Mouse (Mus musculus) kidney, embryonic 16.5 days (tissue): ENCODE results near the gene Coil. TPM values are rescaled to one million over a fixed set of nuclear protein-coding genes. Genes with fewer than 3 reads are reported as not detected.

Experiments
- ATAC-seq: fragments of 200-750 bp; cut with Nextera tagmentation; 2 replicates; pipeline ENCODE4 v1.8.0; 2017; ENCODE audit warnings: moderate TSS enrichment; ENCODE audit not compliant: low FRiP score, low TSS enrichment
- H3K27ac ChIP-seq: fragments of 300-500 bp; sonication (generic); 2 replicates; pipeline ENCODE4 v1.5.1; 2014; ENCODE audit warnings: low read length
- H3K27me3 ChIP-seq: fragments of 300-500 bp; sonication (generic); 2 replicates; pipeline ENCODE4 v1.6.1; 2014; ENCODE audit warnings: low read length, control low read depth, mixed read lengths; ENCODE audit not compliant: insufficient read depth
- H3K36me3 ChIP-seq: fragments of 300-500 bp; sonication (generic); 2 replicates; pipeline ENCODE4 v1.6.1; 2014; ENCODE audit warnings: low read length, control low read depth, mixed read lengths; ENCODE audit not compliant: insufficient read depth
- H3K4me1 ChIP-seq: fragments of 300-500 bp; sonication (generic); 2 replicates; pipeline ENCODE4 v1.6.1; 2014; ENCODE audit warnings: low read length, control low read depth, mixed read lengths; ENCODE audit not compliant: insufficient read depth
- H3K4me2 ChIP-seq: fragments of 300-500 bp; sonication (generic); replicated peaks from 2 replicates; pipeline ENCODE4 v1.6.1; 2014; ENCODE audit warnings: low read depth, low read length
- H3K4me3 ChIP-seq: fragments of 300-500 bp; sonication (generic); 2 replicates; pipeline ENCODE4 v1.5.1; 2014; ENCODE audit warnings: mild to moderate bottlenecking, low read length
- H3K9ac ChIP-seq: fragments of 300-500 bp; sonication (generic); replicated peaks from 2 replicates; pipeline ENCODE4 v1.6.1; 2014; ENCODE audit warnings: low read length
- H3K9me3 ChIP-seq: fragments of 300-500 bp; sonication (generic); 2 replicates; pipeline ENCODE4 v1.6.1; 2016; ENCODE audit warnings: low read length, control low read depth
- WGBS: fragments of 180-500 bp; shearing (Covaris S2); extraction: QIAGEN DNeasy Blood & Tissue Kit; methylation state at CpG from one replicate; pipeline ENCODE4 v1.1.7; 2014; 5-methylcytosine and 5-hydroxymethylcytosine counted together
- polyA plus RNA-seq: library from polyadenylated mRNA; unstranded; fragments of >200 nt; fragmentation: Nextera tagmentation; extraction: Ambion mirVana; gene quantifications from 2 replicates; pipeline ENCODE4 v1.2.1, GENCODE M21; 2015

The Coil gene
- polyA plus RNA-seq, 1 experiment from 2014 or later, result 17.4 TPM

- Histone ChIP-seq H3K4me3 (no peak overlapping the region), H3K9ac (no peak overlapping the region), H3K27me3 (no peaks in the 10 kb centered on the region), H3K9me3 (no peaks in the 10 kb centered on the region), H3K4me1 (peaks cover 3% of the 10 kb centered on the region; the same call in 1 of the 2 replicates), H3K27ac (no peak overlapping the region), H3K36me3 (no peaks in the 10 kb centered on the region), H3K4me2 (no peak overlapping the region)
- ATAC-seq, result no peak
- 73% methylated on average over 3 of the region's 3 CpGs for WGBS
Measured at GRCm38 (mm10) chr11:88958851-88959250, 11.2 kb upstream of the Coil start.

GRCm38 (mm10) chr11:88966881-88967361 lies 3.1 kb upstream of the Coil start, which contains the start of gene Elobl:
Gene Elobl (minus strand): TSS chr11:88966931.
- Histone ChIP-seq H3K4me3 (no peak within 1 kb of the TSS), H3K27ac (no peak within 1 kb of the TSS), H3K36me3 (no peaks in the 10 kb centered on the region), H3K27me3 (no peaks in the 10 kb centered on the region), H3K9ac (no peak within 1 kb of the TSS), H3K9me3 (no peaks in the 10 kb centered on the region), H3K4me2 (no peak within 1 kb of the TSS), H3K4me1 (no peaks in the 10 kb centered on the region)
- no peak for ATAC-seq
- WGBS, result 92% methylated on average over 2 of the region's 3 CpGs

- peak overlapping the region; percentile 86 for H3K27ac ChIP-seq
- H3K36me3 ChIP-seq, result no peaks in the 10 kb centered on the region
- no peaks in the 10 kb centered on the region for H3K9me3 ChIP-seq
- 1% methylated on average over 62 of the region's 62 CpGs for WGBS
- peak; percentile 75 for ATAC-seq
- H3K4me3 ChIP-seq, result peak overlapping the region; percentile 72
- H3K4me1 ChIP-seq, result peaks cover 7% of the 10 kb centered on the region; the same call in 1 of the 2 replicates
- H3K27me3 ChIP-seq, result no peaks in the 10 kb centered on the region
- H3K9ac ChIP-seq, result peak overlapping the region; percentile 81
- peak overlapping the region; percentile 69 for H3K4me2 ChIP-seq
Measured at GRCm38 (mm10) chr11:88973776-88974701, 4.0 kb downstream of the Coil start.

GRCm38 (mm10) chr11:88976320-88976719 lies 6.3 kb downstream of the Coil start:
- Histone ChIP-seq H3K9ac (no peak overlapping the region), H3K4me1 (peaks cover 7% of the 10 kb centered on the region; the same call in 1 of the 2 replicates), H3K4me3 (no peak overlapping the region), H3K36me3 (no peaks in the 10 kb centered on the region), H3K27me3 (no peaks in the 10 kb centered on the region), H3K9me3 (no peaks in the 10 kb centered on the region), H3K27ac (no peak overlapping the region), H3K4me2 (no peak overlapping the region)
- no peak for ATAC-seq
- 87% methylated on average over 2 of the region's 2 CpGs for WGBS

GRCm38 (mm10) chr11:88977188-88977587 lies 7.1 kb downstream of the Coil start:
- no peaks in the 10 kb centered on the region for H3K36me3 ChIP-seq

GRCm38 (mm10) chr11:88981337-88981736 lies 11.3 kb downstream of the Coil start:
- Histone ChIP-seq H3K4me3 (no peak overlapping the region), H3K36me3 (peaks cover 21% of the 10 kb centered on the region; the same call in 1 of the 2 replicates), H3K9me3 (no peaks in the 10 kb centered on the region), H3K4me2 (no peak overlapping the region), H3K27ac (no peak overlapping the region), H3K4me1 (no peaks in the 10 kb centered on the region), H3K27me3 (no peaks in the 10 kb centered on the region), H3K9ac (no peak overlapping the region)
- WGBS, result 92% methylated on average over 8 of the region's 8 CpGs
- no peak for ATAC-seq

More at GRCm38 (mm10) chr11:88977188-88977587, 7.1 kb downstream of the Coil start:
- no peaks in the 10 kb centered on the region for H3K9me3 ChIP-seq
- H3K4me3 ChIP-seq, result no peak overlapping the region
- H3K27me3 ChIP-seq, result no peaks in the 10 kb centered on the region
- peaks cover 7% of the 10 kb centered on the region; the same call in 1 of the 2 replicates for H3K4me1 ChIP-seq
- 96% methylated on average over 5 of the region's 5 CpGs for WGBS
- H3K9ac ChIP-seq, result no peak overlapping the region
- no peak overlapping the region for H3K4me2 ChIP-seq
- ATAC-seq, result no peak
- H3K27ac ChIP-seq, result no peak overlapping the region

GRCm38 (mm10) chr11:88986616-88987015 lies 16.6 kb downstream of the Coil start:
- H3K27me3 ChIP-seq, result no peaks in the 10 kb centered on the region
- no peaks in the 10 kb centered on the region for H3K9me3 ChIP-seq
- ATAC-seq, result no peak
- H3K9ac ChIP-seq, result no peak overlapping the region
- WGBS, result 88% methylated on average over 10 of the region's 10 CpGs
- no peak overlapping the region for H3K4me3 ChIP-seq
- H3K27ac ChIP-seq, result no peak overlapping the region
- no peak overlapping the region for H3K4me2 ChIP-seq
- peaks cover 38% of the 10 kb centered on the region for H3K36me3 ChIP-seq
- H3K4me1 ChIP-seq, result no peaks in the 10 kb centered on the region

GRCm38 (mm10) chr11:88988956-88989355 lies 18.9 kb downstream of the Coil start:
- Histone ChIP-seq H3K4me3 (no peak overlapping the region), H3K4me1 (no peaks in the 10 kb centered on the region), H3K9ac (no peak overlapping the region), H3K27ac (no peak overlapping the region), H3K36me3 (peaks cover 29% of the 10 kb centered on the region), H3K27me3 (no peaks in the 10 kb centered on the region), H3K4me2 (no peak overlapping the region), H3K9me3 (no peaks in the 10 kb centered on the region)
- 80% methylated on average over 5 of the region's 5 CpGs for WGBS
- no peak for ATAC-seq

- no peaks in the 10 kb centered on the region for H3K9me3 ChIP-seq
- WGBS, result 66% methylated on average over 5 of the region's 5 CpGs
- no peaks in the 10 kb centered on the region for H3K4me1 ChIP-seq
- no peak overlapping the region for H3K4me2 ChIP-seq
- no peak overlapping the region for H3K4me3 ChIP-seq
- ATAC-seq, result no peak
- H3K27me3 ChIP-seq, result no peaks in the 10 kb centered on the region
- H3K27ac ChIP-seq, result no peak overlapping the region
- peaks cover 29% of the 10 kb centered on the region for H3K36me3 ChIP-seq
- no peak overlapping the region for H3K9ac ChIP-seq
Measured at GRCm38 (mm10) chr11:88989530-88989929, 19.5 kb downstream of the Coil start.

GRCm38 (mm10) chr11:88993186-88993585 lies 23.1 kb downstream of the Coil start:
- no peak overlapping the region for H3K4me2 ChIP-seq
- no peak overlapping the region for H3K4me3 ChIP-seq
- peaks cover 15% of the 10 kb centered on the region for H3K36me3 ChIP-seq
- no peak for ATAC-seq
- no peak overlapping the region for H3K9ac ChIP-seq
- H3K4me1 ChIP-seq, result no peaks in the 10 kb centered on the region
- H3K27ac ChIP-seq, result no peak overlapping the region
- no peaks in the 10 kb centered on the region for H3K9me3 ChIP-seq
- WGBS, result 58% methylated on average over 7 of the region's 7 CpGs
- H3K27me3 ChIP-seq, result no peaks in the 10 kb centered on the region
